Mouse (Mus musculus) forebrain, embryonic 12.5 days (tissue): ENCODE data around the gene Pum1. TPM values are rescaled to one million over a fixed set of nuclear protein-coding genes. Genes with fewer than 3 reads are reported as not detected.
A peak's percentile ranks its signal among the peaks of the same experiment; 100 is the strongest.

Source experiments
- ATAC-seq: fragments of 200-750 bp; cut with Nextera tagmentation; 2 replicates; pipeline ENCODE4 v1.8.0; 2017; ENCODE audit warnings: moderate TSS enrichment; ENCODE audit not compliant: low FRiP score
- H3K27ac ChIP-seq: fragments of 300-500 bp; sonication (generic); 2 replicates; pipeline ENCODE4 v1.5.1; 2016; ENCODE audit warnings: mild to moderate bottlenecking
- H3K27me3 ChIP-seq: fragments of 300-500 bp; sonication (generic); 2 replicates; pipeline ENCODE4 v1.6.1; 2016; ENCODE audit warnings: mild to moderate bottlenecking
- H3K36me3 ChIP-seq: fragments of 300-500 bp; sonication (generic); replicated peaks from 2 replicates; pipeline ENCODE4 v1.6.1; 2016; ENCODE audit warnings: mild to moderate bottlenecking
- H3K4me1 ChIP-seq: fragments of 300-500 bp; sonication (generic); 2 replicates; pipeline ENCODE4 v1.6.1; 2016
- H3K4me2 ChIP-seq: fragments of 300-500 bp; sonication (generic); 2 replicates; pipeline ENCODE4 v1.6.1; 2016; ENCODE audit warnings: mild to moderate bottlenecking, moderate library complexity
- H3K4me3 ChIP-seq: fragments of 300-500 bp; sonication (generic); replicated peaks from 2 replicates; pipeline ENCODE4 v1.5.1; 2016; ENCODE audit warnings: mild to moderate bottlenecking
- H3K9ac ChIP-seq: fragments of 300-500 bp; sonication (generic); 2 replicates; pipeline ENCODE4 v1.6.1; 2016; ENCODE audit warnings: mild to moderate bottlenecking
- H3K9me3 ChIP-seq: fragments of 300-500 bp; sonication (generic); 2 replicates; pipeline ENCODE4 v1.6.1; 2016
- WGBS: fragments of 180-500 bp; shearing (Covaris S2); methylation state at CpG from one replicate; pipeline ENCODE4 v1.1.7; 2016; 5-methylcytosine and 5-hydroxymethylcytosine counted together
- polyA plus RNA-seq: library from polyadenylated mRNA; unstranded; fragments of >200 nt; fragmentation: Nextera tagmentation; extraction: Ambion mirVana; gene quantifications from 2 replicates; pipeline ENCODE4 v1.2.1, GENCODE M21; 2016

The Pum1 gene
- polyA plus RNA-seq, 1 experiment from 2014 or later = 134 TPM

DNA sequence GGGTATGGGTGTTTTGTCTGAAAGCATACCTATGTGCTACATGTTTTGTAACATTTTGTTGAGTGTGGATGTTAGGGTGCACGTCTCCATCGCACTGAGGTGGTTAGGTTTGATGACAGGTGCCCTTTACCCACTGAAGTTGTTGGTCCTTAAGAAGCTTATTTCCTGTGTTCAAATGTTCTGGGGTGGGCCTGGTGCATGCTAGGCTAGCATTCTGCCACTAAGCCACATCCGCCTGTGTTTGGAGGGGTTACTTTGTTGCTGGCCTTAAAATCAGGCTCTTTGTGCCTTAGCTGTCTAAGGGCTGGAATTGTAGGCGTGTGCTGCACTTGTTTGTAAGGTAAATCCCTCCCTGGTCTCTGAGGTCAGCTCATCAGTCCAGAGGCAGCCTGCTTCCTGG lies 111.7 kb downstream of the Pum1 start:
- 94% methylated on average over 4 of the region's 4 CpGs for WGBS
- Histone ChIP-seq H3K4me2 (no peak overlapping the region), H3K4me1 (peaks cover 12% of the 10 kb centered on the region; the same call in 1 of the 2 replicates), H3K27ac (no peak overlapping the region), H3K9me3 (no peaks in the 10 kb centered on the region), H3K27me3 (no peaks in the 10 kb centered on the region), H3K9ac (no peak overlapping the region), H3K4me3 (no peak overlapping the region), H3K36me3 (peaks cover 87% of the 10 kb centered on the region)
- no peak for ATAC-seq

DNA sequence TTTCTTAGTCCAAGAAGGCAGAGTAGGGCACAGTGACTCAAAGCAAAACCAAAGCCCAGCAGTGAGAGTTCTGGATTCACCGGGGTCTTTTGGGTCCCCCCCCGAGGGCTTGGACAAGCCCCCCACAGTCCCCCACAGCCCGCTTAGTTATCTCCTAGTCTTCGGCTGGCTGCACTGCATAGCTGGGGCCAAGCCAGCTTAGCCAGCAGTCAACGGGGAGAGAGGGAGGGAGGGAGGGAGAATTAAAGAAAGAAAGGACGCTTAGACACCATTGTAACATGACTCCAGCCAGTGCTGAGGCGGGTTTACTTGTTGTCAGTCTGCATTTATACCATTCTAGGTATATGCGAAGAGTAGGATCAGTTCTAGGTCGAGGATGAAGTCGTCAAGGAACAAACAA lies 114.5 kb downstream of the Pum1 start:
- Histone ChIP-seq H3K4me1 (peaks cover 12% of the 10 kb centered on the region; the same call in 1 of the 2 replicates), H3K4me2 (no peak overlapping the region), H3K9me3 (no peaks in the 10 kb centered on the region), H3K4me3 (no peak overlapping the region), H3K9ac (no peak overlapping the region), H3K36me3 (peaks cover 82% of the 10 kb centered on the region), H3K27ac (no peak overlapping the region), H3K27me3 (no peaks in the 10 kb centered on the region)
- 51% methylated on average over 10 of the region's 10 CpGs for WGBS
- ATAC-seq = no peak

DNA sequence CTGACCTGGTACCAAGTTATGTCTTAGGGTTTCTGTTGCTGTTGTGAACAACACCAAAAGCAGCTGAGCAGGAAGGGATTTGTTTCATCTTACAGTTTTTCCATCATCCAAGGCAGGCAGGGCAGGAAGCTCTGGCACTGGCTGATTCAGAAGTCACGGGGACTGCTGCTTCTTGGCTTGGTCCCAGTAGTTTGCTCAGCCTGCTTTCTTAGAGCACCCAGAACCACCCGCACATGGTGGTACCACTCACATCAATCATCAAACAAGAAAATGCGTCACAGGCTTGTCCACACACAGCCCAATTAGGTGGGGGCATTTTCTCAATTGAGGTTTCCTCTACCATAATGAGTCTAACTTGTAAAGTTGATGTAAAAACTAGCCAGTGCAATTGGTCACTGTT lies 115.9 kb downstream of the Pum1 start:
- WGBS = 85% methylated on average over 3 of the region's 3 CpGs
- peaks cover 68% of the 10 kb centered on the region for H3K36me3 ChIP-seq

DNA sequence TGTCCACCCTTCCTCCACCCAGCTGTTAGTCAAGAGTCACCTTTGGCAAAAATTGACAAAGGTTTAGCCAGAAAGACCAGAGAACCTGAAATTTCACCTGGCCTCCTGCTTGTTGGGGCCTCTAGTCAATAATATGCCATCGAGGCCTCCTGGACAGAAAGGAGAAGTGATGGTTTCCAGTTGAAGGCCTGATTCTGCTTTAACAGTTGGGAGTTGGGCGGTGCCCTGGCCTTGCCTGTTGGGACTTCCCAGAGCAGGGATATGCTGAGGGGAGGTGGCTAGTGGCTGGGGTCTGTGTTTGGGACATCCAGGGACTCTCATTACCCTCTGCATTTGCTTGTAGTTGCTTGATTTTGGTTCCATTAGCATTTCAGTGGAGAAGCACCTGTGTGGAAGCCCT lies 119.4 kb downstream of the Pum1 start:
- Histone ChIP-seq H3K27me3 (no peaks in the 10 kb centered on the region), H3K4me1 (no peaks in the 10 kb centered on the region), H3K9me3 (no peaks in the 10 kb centered on the region), H3K4me3 (no peak overlapping the region), H3K27ac (no peak overlapping the region), H3K36me3 (peaks cover 40% of the 10 kb centered on the region), H3K4me2 (no peak overlapping the region), H3K9ac (no peak overlapping the region)
- 91% methylated on average over 2 of the region's 2 CpGs for WGBS
- no peak for ATAC-seq

More for the DNA sequence above, 115.9 kb downstream of the Pum1 start:
- no peak overlapping the region for H3K27ac ChIP-seq
- no peaks in the 10 kb centered on the region for H3K9me3 ChIP-seq
- H3K27me3 ChIP-seq = no peaks in the 10 kb centered on the region
- no peak for ATAC-seq
- H3K4me1 ChIP-seq = peaks cover 12% of the 10 kb centered on the region; the same call in 1 of the 2 replicates
- no peak overlapping the region for H3K4me2 ChIP-seq
- H3K4me3 ChIP-seq = no peak overlapping the region
- no peak overlapping the region for H3K9ac ChIP-seq

DNA sequence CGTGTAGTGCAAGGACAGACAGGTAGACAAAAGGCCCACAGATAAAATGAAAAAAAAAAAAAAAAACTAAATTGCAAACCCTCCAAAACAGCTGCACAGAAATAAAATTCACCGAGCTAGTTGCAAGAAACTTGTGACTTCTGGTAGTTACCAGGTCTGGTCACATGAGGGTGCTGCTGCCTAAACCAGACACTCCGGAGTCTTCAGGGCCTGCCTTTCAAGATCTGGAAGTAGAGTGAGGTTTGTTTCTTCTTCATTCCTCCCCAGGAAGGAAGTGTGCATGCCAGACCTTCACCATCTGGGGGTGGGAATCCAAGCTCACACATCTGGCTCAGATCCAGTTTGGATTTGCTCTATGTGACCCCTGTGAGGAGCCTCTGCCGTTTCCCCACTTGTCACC lies 121.6 kb downstream of the Pum1 start:
- Histone ChIP-seq H3K36me3 (peaks cover 19% of the 10 kb centered on the region), H3K4me1 (no peaks in the 10 kb centered on the region), H3K27me3 (no peaks in the 10 kb centered on the region), H3K9me3 (no peaks in the 10 kb centered on the region), H3K27ac (no peak overlapping the region), H3K9ac (no peak overlapping the region), H3K4me2 (no peak overlapping the region), H3K4me3 (no peak overlapping the region)
- 37% methylated on average over 4 of the region's 4 CpGs for WGBS
- ATAC-seq = no peak

DNA sequence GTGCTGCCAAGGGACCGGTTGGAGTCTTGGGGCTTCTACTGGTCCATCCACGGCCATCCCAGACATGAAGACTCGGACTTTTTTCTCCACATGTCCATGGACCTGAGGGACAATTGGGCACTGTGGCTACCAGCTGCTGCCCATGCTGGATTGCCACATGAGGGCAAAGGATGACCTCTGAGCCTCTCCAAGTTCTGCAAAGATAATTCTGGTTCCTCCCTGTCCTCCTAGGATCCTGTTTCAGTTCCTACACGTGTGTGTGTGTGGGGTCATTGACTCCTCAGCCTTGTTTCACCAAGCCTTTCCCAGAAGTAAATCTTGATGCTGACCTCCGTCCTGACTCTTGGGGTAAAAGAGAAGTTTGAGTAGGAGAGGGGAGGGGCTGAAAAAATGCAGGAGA lies 124.4 kb downstream of the Pum1 start:
- peaks cover 17% of the 10 kb centered on the region for H3K27me3 ChIP-seq
- no peak overlapping the region for H3K4me3 ChIP-seq
- peaks cover 7% of the 10 kb centered on the region for H3K4me1 ChIP-seq
- H3K4me2 ChIP-seq = no peak overlapping the region
- H3K27ac ChIP-seq = no peak overlapping the region
- no peak for ATAC-seq
- H3K9me3 ChIP-seq = no peaks in the 10 kb centered on the region
- no peak overlapping the region for H3K9ac ChIP-seq
- H3K36me3 ChIP-seq = no peaks in the 10 kb centered on the region
- 70% methylated on average over 5 of the region's 5 CpGs for WGBS

DNA sequence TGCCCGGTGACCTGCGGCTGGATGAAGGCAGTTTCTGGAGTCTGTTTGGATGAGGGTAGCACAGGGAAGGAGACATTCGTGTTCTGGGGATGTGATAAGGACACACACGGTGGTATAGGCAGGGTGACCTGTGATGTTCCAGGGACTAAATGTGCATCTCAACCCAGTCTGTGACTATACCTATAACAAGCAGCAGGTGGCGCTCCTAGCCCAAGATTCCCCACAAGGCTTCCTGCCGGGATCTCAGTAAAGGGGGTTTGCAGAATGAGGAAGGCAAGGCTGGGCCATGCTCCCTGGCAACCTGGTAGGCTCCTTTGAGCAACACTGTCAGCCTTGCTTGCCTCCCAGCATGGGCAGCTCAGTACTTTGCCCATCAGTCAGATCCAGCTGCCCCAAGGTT lies 127.1 kb downstream of the Pum1 start:
- H3K9me3 ChIP-seq = no peaks in the 10 kb centered on the region
- no peak overlapping the region for H3K27ac ChIP-seq
- no peak overlapping the region for H3K9ac ChIP-seq
- H3K4me3 ChIP-seq = no peak overlapping the region
- no peak for ATAC-seq
- WGBS = 10% methylated on average over 6 of the region's 6 CpGs
- H3K36me3 ChIP-seq = no peaks in the 10 kb centered on the region
- H3K4me1 ChIP-seq = peaks cover 19% of the 10 kb centered on the region
- H3K4me2 ChIP-seq = no peak overlapping the region
- H3K27me3 ChIP-seq = peaks cover 40% of the 10 kb centered on the region

DNA sequence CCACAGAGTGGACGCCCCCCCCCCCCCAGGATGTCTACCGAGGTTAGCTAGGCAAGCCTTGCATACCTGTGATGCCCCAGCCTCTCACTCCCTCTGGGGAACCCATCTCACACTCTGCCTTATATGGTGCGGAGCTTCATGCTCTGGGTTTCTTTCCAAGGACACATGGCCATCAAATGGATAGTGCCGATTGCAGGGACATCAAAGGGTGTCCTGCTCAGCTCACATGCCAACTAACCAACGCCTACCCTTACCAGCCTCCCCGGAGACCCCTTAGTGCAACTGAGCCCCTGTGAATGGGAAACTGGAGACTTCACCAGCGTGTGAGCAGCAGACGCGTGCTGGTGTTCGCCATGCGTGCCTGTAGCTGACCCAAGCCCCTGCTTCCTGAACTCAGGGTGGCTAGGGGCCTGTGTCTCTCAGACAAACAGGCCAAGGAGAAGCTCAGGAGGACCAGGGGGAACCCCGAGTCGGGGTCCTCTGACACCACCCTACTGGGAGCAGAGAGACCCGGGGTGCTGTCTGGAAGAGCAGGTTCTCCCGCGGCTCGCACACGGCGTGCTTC lies 128.8 kb downstream of the Pum1 start:
- Histone ChIP-seq H3K4me2 (peak overlapping the region; percentile 97), H3K4me1 (peaks cover 23% of the 10 kb centered on the region), H3K27ac (peak overlapping the region; percentile 80; the same call in 1 of the 2 replicates), H3K36me3 (no peaks in the 10 kb centered on the region), H3K27me3 (peaks cover 52% of the 10 kb centered on the region), H3K4me3 (peak overlapping the region; percentile 91), H3K9me3 (no peaks in the 10 kb centered on the region), H3K9ac (peak overlapping the region; percentile 88)
- 7% methylated on average over 19 of the region's 19 CpGs for WGBS
- ATAC-seq = peak; percentile 24

DNA sequence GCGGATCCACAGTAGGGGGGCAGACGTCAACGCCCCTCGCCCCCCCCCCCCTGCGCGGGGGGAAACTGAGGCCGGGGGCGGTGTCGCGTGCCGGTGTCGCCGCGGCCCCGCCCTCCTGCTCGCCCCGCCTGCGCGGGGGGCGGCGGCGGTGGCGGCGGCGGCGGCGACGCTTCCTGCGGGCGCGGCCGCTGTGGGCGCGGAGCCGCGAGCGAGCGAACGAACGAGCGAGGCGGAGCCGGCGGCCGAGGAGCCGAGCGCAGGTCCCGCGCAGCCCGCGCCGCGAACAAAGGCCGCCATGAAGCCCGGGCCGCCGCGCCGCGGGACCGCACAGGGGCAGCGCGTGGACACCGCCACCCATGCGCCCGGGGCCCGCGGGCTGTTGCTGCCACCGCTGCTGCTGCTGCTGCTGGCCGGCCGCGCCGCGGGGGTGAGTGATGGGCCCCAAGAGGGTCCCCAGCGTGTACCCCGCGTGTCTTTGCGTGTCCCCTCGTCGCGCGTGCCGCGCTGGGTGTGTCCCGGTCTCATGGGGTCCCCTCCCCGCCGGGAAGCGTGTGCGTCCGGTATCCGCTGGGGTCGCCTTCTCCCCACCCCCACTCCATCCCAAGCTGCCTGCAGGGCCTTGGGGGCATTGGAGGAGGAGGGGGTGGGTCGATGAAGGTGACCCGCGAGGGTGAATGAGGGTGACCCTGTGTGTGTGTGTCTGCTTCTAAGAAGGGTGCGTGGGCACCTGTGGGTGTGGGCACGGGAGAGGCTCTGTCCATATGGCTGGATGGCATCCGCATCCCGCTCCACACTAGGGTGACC lies 129.5 kb downstream of the Pum1 start, which contains the start of gene Sdc3:
Gene Sdc3, plus strand, starts transcription at position 162 of the 804 bp plus-strand sequence.
- 3% methylated on average over 70 of the region's 99 CpGs for whole genome bisulfite sequencing
- Histone ChIP-seq H3K4me2 (peak within 1 kb of the TSS; percentile 97), H3K27me3 (peaks cover 52% of the 10 kb centered on the region), H3K9me3 (no peaks in the 10 kb centered on the region), H3K36me3 (no peaks in the 10 kb centered on the region), H3K4me1 (peaks cover 30% of the 10 kb centered on the region), H3K9ac (peak within 1 kb of the TSS; percentile 88), H3K27ac (peak within 1 kb of the TSS; percentile 80), H3K4me3 (peak within 1 kb of the TSS; percentile 91)
- peak; percentile 58 for ATAC-seq

DNA sequence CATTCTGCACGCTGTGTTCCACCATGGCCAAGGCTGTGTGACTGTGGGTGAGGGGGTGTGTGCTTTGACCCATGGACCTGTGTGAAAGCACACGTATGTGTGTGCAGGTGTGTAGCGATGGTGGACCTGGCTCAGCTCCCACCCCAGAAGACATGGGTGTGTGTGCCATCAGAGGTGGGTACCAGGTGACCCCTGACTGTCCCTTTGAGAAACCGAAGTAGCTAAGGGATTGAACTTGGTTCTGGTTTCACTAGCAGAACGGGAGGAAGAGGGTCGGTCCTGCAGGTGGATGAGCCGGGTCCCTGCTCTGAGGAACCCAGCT lies 130.0 kb downstream of the Pum1 start:
- Histone ChIP-seq H3K36me3 (no peaks in the 10 kb centered on the region), H3K4me3 (peak overlapping the region; percentile 91), H3K9me3 (no peaks in the 10 kb centered on the region), H3K4me2 (peak overlapping the region; percentile 97), H3K27ac (peak overlapping the region; percentile 80; the same call in 1 of the 2 replicates), H3K9ac (peak overlapping the region; percentile 88), H3K4me1 (peaks cover 35% of the 10 kb centered on the region), H3K27me3 (peaks cover 52% of the 10 kb centered on the region)
- WGBS = 49% methylated on average over 7 of the region's 7 CpGs
- ATAC-seq = no peak; the same call in 1 of the 2 replicates

DNA sequence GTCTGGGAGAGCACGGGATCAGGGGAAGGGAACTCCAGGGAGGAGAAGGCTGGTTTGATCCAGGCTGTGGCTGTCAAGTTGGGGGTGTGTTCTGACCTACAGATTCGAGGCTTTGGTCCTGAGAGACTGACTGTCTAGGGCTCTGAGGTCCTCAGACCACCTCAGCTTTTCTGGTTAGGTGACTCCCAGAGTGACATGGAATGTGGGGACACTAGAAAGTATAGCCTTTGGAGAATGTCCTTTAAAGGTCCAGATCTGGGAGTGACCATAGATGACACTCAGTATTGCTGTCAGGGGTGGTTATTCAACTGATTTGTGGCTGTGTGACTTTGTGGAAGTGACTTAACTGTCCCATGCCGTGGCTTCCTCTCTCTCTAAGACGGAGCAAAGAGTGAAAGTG lies 131.7 kb downstream of the Pum1 start:
- Histone ChIP-seq H3K9me3 (no peaks in the 10 kb centered on the region), H3K4me2 (peak overlapping the region; percentile 35; the same call in 1 of the 2 replicates), H3K27ac (no peak overlapping the region), H3K36me3 (no peaks in the 10 kb centered on the region), H3K4me1 (peaks cover 51% of the 10 kb centered on the region), H3K4me3 (no peak overlapping the region), H3K9ac (no peak overlapping the region), H3K27me3 (peaks cover 52% of the 10 kb centered on the region)
- WGBS = 61% methylated on average over 4 of the region's 4 CpGs
- no peak for ATAC-seq

DNA sequence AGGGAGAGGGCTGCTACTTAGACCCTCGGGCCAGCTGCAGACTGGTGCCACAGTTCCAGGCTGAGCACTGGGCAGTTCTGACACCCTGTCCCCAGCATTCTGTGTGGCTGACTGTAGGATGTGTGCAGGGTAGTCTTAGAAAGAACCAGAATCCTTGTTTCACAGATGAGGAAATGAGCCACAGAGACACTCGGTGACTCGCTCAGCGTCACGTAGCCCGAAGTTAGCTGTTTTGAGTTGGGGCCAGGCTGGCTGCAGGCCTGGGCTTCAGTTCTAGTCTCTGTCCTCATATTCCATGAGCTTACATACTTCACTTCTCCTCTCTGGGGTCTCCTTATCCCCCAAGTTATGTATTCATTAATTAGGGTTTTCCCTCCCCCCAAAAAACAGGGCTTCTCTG lies 132.8 kb downstream of the Pum1 start:
- 89% methylated on average over 6 of the region's 6 CpGs for WGBS
- Histone ChIP-seq H3K4me3 (no peak overlapping the region), H3K36me3 (no peaks in the 10 kb centered on the region), H3K9ac (no peak overlapping the region), H3K4me1 (peaks cover 52% of the 10 kb centered on the region), H3K27ac (no peak overlapping the region), H3K4me2 (no peak overlapping the region), H3K27me3 (peaks cover 52% of the 10 kb centered on the region), H3K9me3 (no peaks in the 10 kb centered on the region)
- ATAC-seq = no peak
